Mouse (Mus musculus): ENCODE results near the gene Rps16.

DNA sequence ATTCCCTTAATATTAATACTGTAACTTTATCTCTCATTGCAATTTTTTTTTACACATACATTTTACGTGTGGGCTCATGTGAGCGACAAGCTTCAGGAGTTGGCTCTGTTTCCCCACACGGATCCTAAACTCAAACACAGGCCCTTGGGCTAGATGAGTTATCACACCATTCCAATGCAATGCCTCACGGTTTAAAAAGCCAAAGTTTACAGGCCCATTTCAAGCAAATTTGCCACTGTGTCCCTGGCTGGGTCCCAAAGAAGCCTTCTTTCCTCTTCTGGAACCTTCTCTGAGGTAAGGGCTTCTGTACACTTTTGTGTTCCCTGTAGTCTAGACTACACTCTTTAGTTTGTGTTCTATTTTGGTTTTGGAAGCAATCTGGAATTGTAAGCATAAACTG, 15.9 kb upstream of the Rps16 start:
- TF ChIP-seq EP300 (IDR thresholded peaks at IDR 0.05; ENCODE audit: insufficient read depth, low read depth, low read length), result no peak
- TF ChIP-seq CTCF (IDR thresholded peaks at IDR 0.05), result no peak
- TF ChIP-seq POLR2A (IDR thresholded peaks at IDR 0.05; ENCODE audit: insufficient read depth, low read depth, low read length), result no peak

Measured in heart, adult 2 months (tissue).